Mouse (Mus musculus): ENCODE measurements around the gene Sct. TPM values are rescaled to one million over a fixed set of nuclear protein-coding genes. Genes with fewer than 3 reads are reported as not detected.

The Sct gene
- total and polyA plus RNA-seq, 3 experiments: 0.49 TPM; not detected in 2

- in situ Hi-C loops (cut with MboI; ENCODE audit: low pct_ligation_motif_present, low pct_unique_long_range_greater_than_20kb, low sequenced_read_pairs) (no loop called here), dilution Hi-C loops (cut with MboI; ENCODE audit: extremely low pct_ligation_motif_present, extremely low pct_unique_long_range_greater_than_20kb, low sequenced_read_pairs) (no loop called here)
- Histone ChIP-seq H3K4me3 (replicated peaks in 1 of 3; ENCODE audit: low read depth in 2 of 3, low read length in 2 of 3, poor library complexity in 1 of 3) (no peak overlapping the region), H3K9ac (ENCODE audit: insufficient read depth, low read depth) (no peak overlapping the region), H3K4me1 (ENCODE audit: control insufficient read depth in 1 of 2, insufficient read depth in 2 of 2) (peaks cover 0 to 3% of the 10 kb centered on the region in 2 experiments; a peak in 1 of 4 replicates), H3K36me3 (replicated peaks in 1 of 2; ENCODE audit: control insufficient read depth in 1 of 2, insufficient read depth in 1 of 2, low read length in 1 of 2) (no peaks in the 10 kb centered on the region), H3K27me3 (replicated peaks) (no peaks in the 10 kb centered on the region), H3K4me2 (ENCODE audit: insufficient read depth, low read depth, poor library complexity, severe bottlenecking) (no peak overlapping the region), H3K27ac (ENCODE audit: insufficient read depth, low read depth) (no peak overlapping the region), H3K79me2 (replicated peaks; ENCODE audit: control insufficient read depth, extremely low read depth, insufficient read depth, poor library complexity, severe bottlenecking) (no peaks in the 10 kb centered on the region), H3K9me3 (replicated peaks; ENCODE audit: low read length) (no peaks in the 10 kb centered on the region)
- TF ChIP-seq MAX (IDR thresholded peaks at IDR 0.05; ENCODE audit: low read length) (no peak), EP300 (IDR thresholded peaks at IDR 0.05; ENCODE audit: low read length) (no peak), POLR2AphosphoS2 (IDR thresholded peaks at IDR 0.05; ENCODE audit: low read depth, low read length) (no peak), USF2 (conservative IDR thresholded peaks at IDR 0.05; ENCODE audit: low read depth, low read length) (no peak), ZMIZ1 (IDR thresholded peaks at IDR 0.05; ENCODE audit: low read depth, low read length) (no peak), JUND (conservative IDR thresholded peaks at IDR 0.05; ENCODE audit: low read depth, low read length) (no peak), TCF12 (IDR thresholded peaks at IDR 0.05; ENCODE audit: low read depth, low read length) (no peak), NRF1 (IDR thresholded peaks at IDR 0.05; ENCODE audit: low read depth, low read length) (no peak), ZC3H11A (IDR thresholded peaks at IDR 0.05; ENCODE audit: low read depth, low read length) (no peak), SIN3A (IDR thresholded peaks at IDR 0.05; ENCODE audit: low read length) (no peak), ETS1 (conservative IDR thresholded peaks at IDR 0.05; ENCODE audit: low read depth, low read length) (no peak), PAX5 (IDR thresholded peaks at IDR 0.05; ENCODE audit: low read length) (no peak), ZNF384 (IDR thresholded peaks at IDR 0.05; ENCODE audit: low read depth, low read length) (no peak), USF1 (IDR thresholded peaks at IDR 0.05; ENCODE audit: low read depth, low read length) (no peak), GABPA (IDR thresholded peaks at IDR 0.05; ENCODE audit: insufficient replicate concordance, low read depth, low read length) (no peak)
- no peak for DNase-seq (ENCODE audit: extremely low read depth)
Measured at GRCm38 (mm10) chr7:141288042-141288441, 9.1 kb upstream of the Sct start.

DNA sequence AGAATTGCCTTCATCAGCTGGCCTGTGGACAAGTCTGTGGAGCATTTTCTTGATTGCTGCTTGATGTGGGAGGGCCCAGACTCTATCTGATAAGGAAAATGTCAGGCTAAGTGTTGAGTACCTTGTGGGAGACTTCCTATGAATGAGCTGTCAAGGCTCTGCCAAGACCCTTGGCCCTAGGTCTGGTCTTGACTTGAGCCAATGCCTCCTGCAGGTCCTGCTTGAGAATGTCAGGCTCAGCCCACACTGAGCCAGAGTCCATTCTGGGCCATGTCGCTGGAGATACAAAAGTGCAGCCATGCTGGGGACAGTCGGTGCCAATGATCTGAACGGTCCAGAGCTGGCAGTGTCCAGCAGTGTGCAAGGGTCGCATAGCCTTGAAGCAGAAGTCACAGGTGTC is 3.8 kb upstream of the Sct start:
- in situ Hi-C loops (cut with MboI; ENCODE audit: low pct_ligation_motif_present, low pct_unique_long_range_greater_than_20kb, low sequenced_read_pairs): no loop called here
- no peaks in the 10 kb centered on the region for H3K27me3 ChIP-seq (replicated peaks)
- no peak for DNase-seq (ENCODE audit: extremely low read depth)
- H3K27ac ChIP-seq (ENCODE audit: insufficient read depth, low read depth): peak overlapping the region; percentile 96; the same call in 1 of the 2 replicates
- TF ChIP-seq ELF1 (IDR thresholded peaks at IDR 0.05; ENCODE audit: low read depth, low read length) (no peak), SMC3 (IDR thresholded peaks at IDR 0.05; ENCODE audit: low read depth, low read length) (no peak), ZNF384 (IDR thresholded peaks at IDR 0.05; ENCODE audit: low read depth, low read length) (no peak), TCF12 (IDR thresholded peaks at IDR 0.05; ENCODE audit: low read depth, low read length) (no peak), UBTF (IDR thresholded peaks at IDR 0.05; ENCODE audit: low read depth, low read length) (no peak), KAT2A (IDR thresholded peaks at IDR 0.05; ENCODE audit: insufficient replicate concordance, low read length) (no peak), CHD2 (IDR thresholded peaks at IDR 0.05; ENCODE audit: low read length) (no peak), NRF1 (IDR thresholded peaks at IDR 0.05; ENCODE audit: low read depth, low read length) (no peak), MAFK (IDR thresholded peaks at IDR 0.05; ENCODE audit: insufficient replicate concordance, low read length) (no peak), MAX (IDR thresholded peaks at IDR 0.05; ENCODE audit: low read length) (no peak), JUN (IDR thresholded peaks at IDR 0.05; ENCODE audit: insufficient read depth, low read depth, low read length) (no peak), MXI1 (IDR thresholded peaks at IDR 0.05; ENCODE audit: low read depth, low read length) (no peak), POLR2A (IDR thresholded peaks at IDR 0.05; ENCODE audit: low read depth, low read length) (no peak), HCFC1 (IDR thresholded peaks at IDR 0.05; ENCODE audit: low read depth, low read length) (no peak), MEF2A (IDR thresholded peaks at IDR 0.05; ENCODE audit: borderline replicate concordance, low read depth, low read length) (no peak), RCOR1 (conservative IDR thresholded peaks at IDR 0.05; ENCODE audit: low read depth, low read length) (no peak), JUND (conservative IDR thresholded peaks at IDR 0.05; ENCODE audit: low read depth, low read length) (no peak), USF1 (IDR thresholded peaks at IDR 0.05; ENCODE audit: low read depth, low read length) (no peak)
- dilution Hi-C loops (cut with MboI; ENCODE audit: extremely low pct_ligation_motif_present, extremely low pct_unique_long_range_greater_than_20kb, low sequenced_read_pairs): no loop called here
- H3K4me2 ChIP-seq (ENCODE audit: insufficient read depth, low read depth, poor library complexity, severe bottlenecking): no peak overlapping the region
- no peaks in the 10 kb centered on the region for H3K9me3 ChIP-seq (replicated peaks; ENCODE audit: low read length)
- no peak overlapping the region for H3K9ac ChIP-seq (ENCODE audit: insufficient read depth, low read depth)
- no peaks in the 10 kb centered on the region for H3K36me3 ChIP-seq (replicated peaks in 1 of 2; ENCODE audit: control insufficient read depth in 1 of 2, insufficient read depth in 1 of 2, low read length in 1 of 2)
- H3K4me1 ChIP-seq (ENCODE audit: control insufficient read depth in 1 of 2, insufficient read depth in 2 of 2): peaks cover 25 to 47% of the 10 kb centered on the region in 2 experiments
- no peaks in the 10 kb centered on the region for H3K79me2 ChIP-seq (replicated peaks; ENCODE audit: control insufficient read depth, extremely low read depth, insufficient read depth, poor library complexity, severe bottlenecking)
- no peak overlapping the region for H3K4me3 ChIP-seq (replicated peaks in 1 of 3; ENCODE audit: low read depth in 2 of 3, low read length in 2 of 3, poor library complexity in 1 of 3)
